Mouse (Mus musculus): Measurements from ENCODE around the gene Ar. TPM values are rescaled to one million over a fixed set of nuclear protein-coding genes. Genes with fewer than 3 reads are reported as not detected.
A peak's percentile ranks its signal among the peaks of the same experiment; 100 is the strongest.

Ar gene
- polyA plus RNA-seq, 1 experiment, result 0.89 TPM

DNA sequence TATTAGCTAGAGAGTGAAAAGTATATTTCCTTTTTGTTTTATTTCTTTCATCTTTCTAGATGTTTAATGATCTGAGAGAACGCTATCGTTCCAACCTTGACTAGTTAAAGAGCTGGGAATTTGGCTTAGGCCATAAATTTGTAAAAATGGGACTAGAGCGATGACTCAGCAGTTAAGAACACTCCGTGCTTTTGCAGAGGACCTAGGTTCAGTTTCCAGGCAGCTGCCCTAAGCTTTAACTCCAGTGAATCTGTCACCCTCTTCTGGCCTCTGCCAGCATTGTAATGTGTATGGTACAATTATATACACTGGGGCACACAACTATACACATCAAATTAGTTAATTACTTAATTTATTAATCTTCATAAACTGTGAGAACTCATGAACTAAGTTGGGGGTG, 58.6 kb downstream of the Ar start:
- H3K27me3 ChIP-seq (ENCODE audit: control insufficient read depth, insufficient read depth, insufficient read length), result no peaks in the 10 kb centered on the region
- no peak overlapping the region for H3K4me3 ChIP-seq (ENCODE audit: insufficient read depth, poor library complexity, severe bottlenecking)
- no peak overlapping the region for H3ac ChIP-seq (ENCODE audit: control insufficient read depth, insufficient read length, low read depth)
- no peaks in the 10 kb centered on the region for H3K79me2 ChIP-seq (ENCODE audit: control insufficient read depth, insufficient read depth)
- H3K36me3 ChIP-seq (ENCODE audit: control insufficient read depth, insufficient read depth), result no peaks in the 10 kb centered on the region
- TF ChIP-seq MAX (IDR thresholded peaks at IDR 0.05) (no peak), MYOG (IDR thresholded peaks at IDR 0.05; ENCODE audit: control insufficient read depth, extremely low read depth, insufficient read length) (no peak), USF1 (IDR thresholded peaks at IDR 0.05; ENCODE audit: low read depth) (no peak), MYOD1 (IDR thresholded peaks at IDR 0.05; ENCODE audit: control insufficient read depth, insufficient read length, low read depth) (no peak), FOSL1 (IDR thresholded peaks at IDR 0.05; ENCODE audit: insufficient read depth, low read length, poor library complexity, severe bottlenecking) (no peak), CTCF (IDR thresholded peaks at IDR 0.05; ENCODE audit: control insufficient read depth, insufficient read depth, insufficient read length) (no peak), CEBPB (IDR thresholded peaks at IDR 0.05; ENCODE audit: low read depth) (no peak)
- no peaks in the 10 kb centered on the region for H3K79me3 ChIP-seq (ENCODE audit: low read depth)

DNA sequence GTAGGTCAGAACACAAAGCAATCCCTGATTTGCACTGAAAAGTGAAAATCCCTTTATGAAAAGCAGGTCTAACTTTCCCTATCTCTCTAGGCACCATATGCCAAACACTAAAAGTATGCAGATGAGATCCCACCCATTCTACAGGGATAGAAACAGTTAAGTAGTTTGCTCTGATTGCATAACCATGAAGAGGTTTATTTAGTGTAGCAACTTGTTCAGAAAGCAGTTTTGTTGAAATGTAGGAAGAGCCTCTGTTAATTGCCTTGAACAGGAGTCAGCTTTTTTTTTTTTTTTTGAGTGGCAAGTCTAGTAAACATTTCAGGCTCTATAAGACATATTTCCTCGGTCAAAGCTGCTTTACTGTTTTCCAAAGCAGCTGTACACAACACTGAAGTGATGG, 67.5 kb downstream of the Ar start:
- no peak overlapping the region for H3ac ChIP-seq (ENCODE audit: control insufficient read depth, insufficient read length, low read depth)
- no peaks in the 10 kb centered on the region for H3K27me3 ChIP-seq (ENCODE audit: control insufficient read depth, insufficient read depth, insufficient read length)
- H3K79me2 ChIP-seq (ENCODE audit: control insufficient read depth, insufficient read depth), result no peaks in the 10 kb centered on the region
- H3K79me3 ChIP-seq (ENCODE audit: low read depth), result no peaks in the 10 kb centered on the region
- TF ChIP-seq MYOD1 (IDR thresholded peaks at IDR 0.05; ENCODE audit: control insufficient read depth, insufficient read length, low read depth) (no peak), USF1 (IDR thresholded peaks at IDR 0.05; ENCODE audit: low read depth) (no peak), MYOG (IDR thresholded peaks at IDR 0.05; ENCODE audit: control insufficient read depth, extremely low read depth, insufficient read length) (no peak), FOSL1 (IDR thresholded peaks at IDR 0.05; ENCODE audit: insufficient read depth, low read length, poor library complexity, severe bottlenecking) (no peak), CEBPB (IDR thresholded peaks at IDR 0.05; ENCODE audit: low read depth) (no peak), MAX (IDR thresholded peaks at IDR 0.05) (no peak), CTCF (IDR thresholded peaks at IDR 0.05; ENCODE audit: control insufficient read depth, insufficient read depth, insufficient read length) (no peak)
- H3K4me3 ChIP-seq (ENCODE audit: insufficient read depth, poor library complexity, severe bottlenecking), result no peak overlapping the region
- H3K36me3 ChIP-seq (ENCODE audit: control insufficient read depth, insufficient read depth), result no peaks in the 10 kb centered on the region

DNA sequence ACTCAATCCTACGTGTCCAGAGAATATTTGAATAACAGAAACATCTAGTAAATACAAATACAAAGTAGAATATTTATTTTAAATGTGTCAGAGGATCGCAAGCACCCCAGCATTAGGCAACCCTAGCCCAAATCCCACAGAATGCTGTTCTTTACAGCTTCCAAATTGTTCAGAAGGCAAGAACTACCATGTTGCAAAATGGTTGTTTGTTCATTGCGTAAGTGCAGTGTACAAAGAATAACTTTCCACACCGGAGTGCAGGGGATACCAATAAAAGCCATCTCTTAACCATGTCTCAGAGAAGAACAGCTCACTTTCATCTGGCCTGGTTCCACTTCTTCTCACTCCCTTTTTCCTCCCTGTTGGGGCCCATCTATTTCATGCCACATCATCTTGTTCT, 90.4 kb downstream of the Ar start:
- Histone ChIP-seq H3K79me2 (ENCODE audit: control insufficient read depth, insufficient read depth) (no peaks in the 10 kb centered on the region), H3K27me3 (ENCODE audit: control insufficient read depth, insufficient read depth, insufficient read length) (no peaks in the 10 kb centered on the region), H3K4me3 (ENCODE audit: insufficient read depth, poor library complexity, severe bottlenecking) (no peak overlapping the region), H3K36me3 (ENCODE audit: control insufficient read depth, insufficient read depth) (no peaks in the 10 kb centered on the region), H3ac (ENCODE audit: control insufficient read depth, insufficient read length, low read depth) (no peak overlapping the region), H3K79me3 (ENCODE audit: low read depth) (no peaks in the 10 kb centered on the region)
- TF ChIP-seq CEBPB (IDR thresholded peaks at IDR 0.05; ENCODE audit: low read depth) (no peak), CTCF (IDR thresholded peaks at IDR 0.05; ENCODE audit: control insufficient read depth, insufficient read depth, insufficient read length) (no peak), MYOD1 (IDR thresholded peaks at IDR 0.05; ENCODE audit: control insufficient read depth, insufficient read length, low read depth) (no peak), USF1 (IDR thresholded peaks at IDR 0.05; ENCODE audit: low read depth) (no peak), MYOG (IDR thresholded peaks at IDR 0.05; ENCODE audit: control insufficient read depth, extremely low read depth, insufficient read length) (no peak), FOSL1 (IDR thresholded peaks at IDR 0.05; ENCODE audit: insufficient read depth, low read length, poor library complexity, severe bottlenecking) (no peak), MAX (IDR thresholded peaks at IDR 0.05) (no peak)

DNA sequence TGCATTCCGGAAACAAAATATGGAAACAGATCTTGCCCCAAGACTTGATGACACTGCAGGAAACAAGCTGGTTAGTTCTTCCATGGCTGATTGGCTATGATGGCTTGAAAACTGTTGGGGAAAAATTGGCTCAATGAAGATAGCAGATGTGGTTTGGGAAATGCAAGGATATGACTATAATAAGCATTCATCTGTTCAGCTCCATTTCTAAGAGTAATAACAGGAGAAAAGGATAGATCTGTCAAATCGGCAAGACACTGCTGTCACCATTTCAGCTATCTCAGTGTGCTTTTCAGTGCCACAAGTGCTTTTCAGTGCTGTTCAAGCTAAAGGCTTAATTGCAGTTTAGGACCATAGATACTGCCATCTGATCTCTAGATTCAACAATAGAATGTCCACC, 96.5 kb downstream of the Ar start:
- no peaks in the 10 kb centered on the region for H3K27me3 ChIP-seq (ENCODE audit: control insufficient read depth, insufficient read depth, insufficient read length)
- H3K79me2 ChIP-seq (ENCODE audit: control insufficient read depth, insufficient read depth), result no peaks in the 10 kb centered on the region
- no peaks in the 10 kb centered on the region for H3K36me3 ChIP-seq (ENCODE audit: control insufficient read depth, insufficient read depth)
- TF ChIP-seq CTCF (IDR thresholded peaks at IDR 0.05; ENCODE audit: control insufficient read depth, insufficient read depth, insufficient read length) (no peak), USF1 (IDR thresholded peaks at IDR 0.05; ENCODE audit: low read depth) (no peak), FOSL1 (IDR thresholded peaks at IDR 0.05; ENCODE audit: insufficient read depth, low read length, poor library complexity, severe bottlenecking) (no peak), MAX (IDR thresholded peaks at IDR 0.05) (no peak)
- no peak overlapping the region for H3ac ChIP-seq (ENCODE audit: control insufficient read depth, insufficient read length, low read depth)
- H3K79me3 ChIP-seq (ENCODE audit: low read depth), result no peaks in the 10 kb centered on the region
- H3K4me3 ChIP-seq (ENCODE audit: insufficient read depth, poor library complexity, severe bottlenecking), result no peak overlapping the region

DNA sequence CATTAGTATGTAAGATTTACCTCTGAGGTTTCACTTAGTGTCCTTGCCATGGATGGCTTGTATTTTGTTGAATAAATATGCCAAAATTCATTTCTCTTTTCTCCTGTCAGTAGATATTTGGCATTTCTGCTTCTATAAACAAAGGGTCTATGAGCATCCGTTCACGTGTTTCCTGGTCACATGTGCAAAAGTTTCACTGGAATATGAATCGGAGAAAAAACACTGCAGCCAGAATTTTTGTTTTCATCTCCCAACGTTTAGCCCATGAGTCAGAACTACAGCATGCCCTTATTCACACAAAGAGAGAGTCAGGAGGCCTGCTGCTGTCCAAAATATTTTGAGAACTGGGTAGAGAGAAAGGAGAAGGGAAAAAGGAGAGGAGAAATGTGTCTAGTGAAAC, 99.8 kb downstream of the Ar start:
- Histone ChIP-seq H3K36me3 (ENCODE audit: control insufficient read depth, insufficient read depth) (no peaks in the 10 kb centered on the region), H3ac (ENCODE audit: control insufficient read depth, insufficient read length, low read depth) (no peak overlapping the region), H3K4me3 (ENCODE audit: insufficient read depth, poor library complexity, severe bottlenecking) (no peak overlapping the region), H3K79me3 (ENCODE audit: low read depth) (no peaks in the 10 kb centered on the region), H3K27me3 (ENCODE audit: control insufficient read depth, insufficient read depth, insufficient read length) (no peaks in the 10 kb centered on the region), H3K79me2 (ENCODE audit: control insufficient read depth, insufficient read depth) (no peaks in the 10 kb centered on the region)
- TF ChIP-seq CTCF (IDR thresholded peaks at IDR 0.05; ENCODE audit: control insufficient read depth, insufficient read depth, insufficient read length) (no peak), USF1 (IDR thresholded peaks at IDR 0.05; ENCODE audit: low read depth) (peak; percentile 76)

GRCm38 (mm10) chrX:98259620-98260019, 111.1 kb downstream of the Ar start:
- Histone ChIP-seq H3K79me3 (ENCODE audit: low read depth) (no peaks in the 10 kb centered on the region), H3K4me3 (ENCODE audit: insufficient read depth, poor library complexity, severe bottlenecking) (no peak overlapping the region), H3ac (ENCODE audit: control insufficient read depth, insufficient read length, low read depth) (no peak overlapping the region), H3K36me3 (ENCODE audit: control insufficient read depth, insufficient read depth) (no peaks in the 10 kb centered on the region), H3K79me2 (ENCODE audit: control insufficient read depth, insufficient read depth) (no peaks in the 10 kb centered on the region), H3K27me3 (ENCODE audit: control insufficient read depth, insufficient read depth, insufficient read length) (no peaks in the 10 kb centered on the region)
- TF ChIP-seq CTCF (IDR thresholded peaks at IDR 0.05; ENCODE audit: control insufficient read depth, insufficient read depth, insufficient read length), result no peak
- TF ChIP-seq CEBPB (IDR thresholded peaks at IDR 0.05; ENCODE audit: low read depth), result no peak
- no peak for TF ChIP-seq USF1 (IDR thresholded peaks at IDR 0.05; ENCODE audit: low read depth)
- TF ChIP-seq MYOD1 (IDR thresholded peaks at IDR 0.05; ENCODE audit: control insufficient read depth, insufficient read length, low read depth), result no peak
- TF ChIP-seq MAX (IDR thresholded peaks at IDR 0.05), result no peak
- TF ChIP-seq MYOG (IDR thresholded peaks at IDR 0.05; ENCODE audit: control insufficient read depth, extremely low read depth, insufficient read length), result no peak
- no peak for TF ChIP-seq FOSL1 (IDR thresholded peaks at IDR 0.05; ENCODE audit: insufficient read depth, low read length, poor library complexity, severe bottlenecking)

Measured in C2C12 (cell line).